Mouse (Mus musculus) liver, embryonic 13.5 days (tissue): ENCODE measurements at regions not wholly inside any gene's neighbourhood (a gene's known extent, or its start where the extent isn't known, plus 50 kb on each side); places are given as distances from the start of the nearest gene placed in this dataset.

Experiments
- ATAC-seq: fragments of 200-750 bp; cut with Nextera tagmentation; 2 replicates; pipeline ENCODE4 v1.8.0; 2017; ENCODE audit warnings: low read depth, mild to moderate bottlenecking, moderate number of reproducible peaks, moderate library complexity
- DNase-seq: peaks from one replicate; pipeline ENCODE4 v3.0.0; 2022
- H3K27ac ChIP-seq: fragments of 300-500 bp; sonication (generic); 2 replicates; pipeline ENCODE4 v1.5.1; 2015; ENCODE audit warnings: moderate library complexity, mild to moderate bottlenecking, inconsistent platforms
- H3K27me3 ChIP-seq: fragments of 300-500 bp; sonication (generic); 2 replicates; pipeline ENCODE4 v1.6.1; 2015; ENCODE audit warnings: mild to moderate bottlenecking, inconsistent platforms
- H3K36me3 ChIP-seq: fragments of 300-500 bp; sonication (generic); 2 replicates; pipeline ENCODE4 v1.6.1; 2015; ENCODE audit warnings: mild to moderate bottlenecking, inconsistent platforms
- H3K4me1 ChIP-seq: fragments of 300-500 bp; sonication (generic); replicated peaks from 2 replicates; pipeline ENCODE4 v1.6.1; 2015; ENCODE audit warnings: inconsistent platforms
- H3K4me2 ChIP-seq: fragments of 300-500 bp; sonication (generic); 2 replicates; pipeline ENCODE4 v1.6.1; 2015; ENCODE audit warnings: inconsistent platforms, mild to moderate bottlenecking, moderate library complexity
- H3K4me3 ChIP-seq: fragments of 300-500 bp; sonication (generic); replicated peaks from 2 replicates; pipeline ENCODE4 v1.5.1; 2015; ENCODE audit warnings: mild to moderate bottlenecking, inconsistent platforms
- H3K9ac ChIP-seq: fragments of 300-500 bp; sonication (generic); 2 replicates; pipeline ENCODE4 v1.6.1; 2015; ENCODE audit warnings: mild to moderate bottlenecking, inconsistent platforms
- H3K9me3 ChIP-seq: fragments of 300-500 bp; sonication (generic); replicated peaks from 2 replicates; pipeline ENCODE4 v1.6.1; 2016; ENCODE audit warnings: inconsistent platforms
- WGBS: fragments of 180-500 bp; shearing (Covaris S2); methylation state at CpG from one replicate; pipeline ENCODE4 v1.1.7; 2015; ENCODE audit not compliant: insufficient replicate concordance; 5-methylcytosine and 5-hydroxymethylcytosine counted together

- ATAC-seq: no peak
- Histone ChIP-seq H3K9ac (no peak overlapping the region), H3K4me2 (no peak overlapping the region), H3K27me3 (no peaks in the 10 kb centered on the region), H3K4me3 (no peak overlapping the region), H3K4me1 (no peaks in the 10 kb centered on the region), H3K36me3 (no peaks in the 10 kb centered on the region), H3K9me3 (no peaks in the 10 kb centered on the region), H3K27ac (no peak overlapping the region)
- no peak for DNase-seq
- WGBS: 66% methylated on average over 3 of the region's 3 CpGs
These were observed 59.7 kb downstream of the Prlhr start for GRCm38 (mm10) chr19:60408436-60408835.

GRCm38 (mm10) chr19:60399425-60399824 lies 68.7 kb downstream of the Prlhr start:
- no peak overlapping the region for H3K27ac ChIP-seq
- H3K9me3 ChIP-seq: no peaks in the 10 kb centered on the region
- no peak overlapping the region for H3K4me2 ChIP-seq
- H3K9ac ChIP-seq: no peak overlapping the region
- 23% methylated on average over 3 of the region's 3 CpGs for WGBS
- H3K27me3 ChIP-seq: no peaks in the 10 kb centered on the region
- DNase-seq (peak; percentile 20), ATAC-seq (peak; percentile 96)
- H3K4me1 ChIP-seq: peaks cover 19% of the 10 kb centered on the region
- H3K4me3 ChIP-seq: no peak overlapping the region
- no peaks in the 10 kb centered on the region for H3K36me3 ChIP-seq

- ATAC-seq (no peak), DNase-seq (no peak)
- Histone ChIP-seq H3K27me3 (no peaks in the 10 kb centered on the region), H3K4me1 (peaks cover 21% of the 10 kb centered on the region), H3K9me3 (no peaks in the 10 kb centered on the region), H3K4me2 (no peak overlapping the region), H3K9ac (no peak overlapping the region), H3K36me3 (no peaks in the 10 kb centered on the region), H3K4me3 (no peak overlapping the region), H3K27ac (no peak overlapping the region)
- 80% methylated on average over 1 of the region's 1 CpGs for WGBS
These were observed 70.4 kb downstream of the Prlhr start for GRCm38 (mm10) chr19:60397666-60398065.

GRCm38 (mm10) chr19:60396604-60397003 lies 71.5 kb downstream of the Prlhr start:
- 69% methylated on average over 5 of the region's 5 CpGs for WGBS

GRCm38 (mm10) chr19:60386563-60387241 lies 81.4 kb downstream of the Prlhr start:
- 5% methylated on average over 3 of the region's 3 CpGs for whole genome bisulfite sequencing
- peak overlapping the region; percentile 19 for H3K4me2 ChIP-seq
- DNase-seq: peak; percentile 42
- H3K4me3 ChIP-seq: no peak overlapping the region
- H3K4me1 ChIP-seq: peaks cover 55% of the 10 kb centered on the region
- ATAC-seq: peak; percentile 100
- no peaks in the 10 kb centered on the region for H3K36me3 ChIP-seq
- peak overlapping the region; percentile 67 for H3K27ac ChIP-seq
- no peaks in the 10 kb centered on the region for H3K9me3 ChIP-seq
- no peaks in the 10 kb centered on the region; the same call in 1 of the 2 replicates for H3K27me3 ChIP-seq
- no peak overlapping the region for H3K9ac ChIP-seq

More at GRCm38 (mm10) chr19:60396604-60397003, 71.5 kb downstream of the Prlhr start:
- Histone ChIP-seq H3K9ac (no peak overlapping the region), H3K9me3 (no peaks in the 10 kb centered on the region), H3K27ac (no peak overlapping the region), H3K4me2 (no peak overlapping the region), H3K27me3 (no peaks in the 10 kb centered on the region), H3K4me1 (peaks cover 21% of the 10 kb centered on the region), H3K4me3 (no peak overlapping the region), H3K36me3 (no peaks in the 10 kb centered on the region)
- ATAC-seq (no peak), DNase-seq (no peak)

DNA sequence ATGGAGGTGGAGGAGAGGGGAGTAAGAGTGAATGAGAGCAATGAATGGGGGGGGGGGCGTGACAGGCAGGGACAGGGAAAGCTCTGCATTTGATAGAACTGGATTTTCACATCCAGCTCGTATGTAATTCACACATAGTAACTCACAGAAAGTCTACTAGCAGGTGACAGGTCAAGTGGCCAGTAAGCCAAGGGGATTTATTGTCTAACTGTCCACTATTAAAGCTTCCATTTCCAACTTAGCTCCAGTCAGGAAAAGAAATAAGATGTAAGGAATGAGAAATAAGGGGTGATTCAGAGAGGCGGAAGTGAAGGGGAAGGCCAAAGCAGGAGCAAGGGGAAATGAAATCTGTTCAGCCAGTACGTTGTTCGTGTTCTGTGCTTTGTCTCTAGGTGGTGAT lies 83.4 kb downstream of the Prlhr start:
- Histone ChIP-seq H3K4me3 (no peak overlapping the region), H3K9me3 (no peaks in the 10 kb centered on the region), H3K4me1 (peaks cover 50% of the 10 kb centered on the region), H3K4me2 (no peak overlapping the region), H3K27me3 (no peaks in the 10 kb centered on the region), H3K9ac (no peak overlapping the region), H3K36me3 (no peaks in the 10 kb centered on the region), H3K27ac (no peak overlapping the region)
- ATAC-seq: no peak
- 72% methylated on average over 5 of the region's 5 CpGs for WGBS
- DNase-seq: no peak

GRCm38 (mm10) chr19:60382661-60383060 lies 85.4 kb downstream of the Prlhr start:
- peaks cover 39% of the 10 kb centered on the region for H3K4me1 ChIP-seq
- DNase-seq (no peak), ATAC-seq (peak; percentile 37; the same call in 1 of the 2 replicates)
- H3K27ac ChIP-seq: no peak overlapping the region
- H3K36me3 ChIP-seq: no peaks in the 10 kb centered on the region
- H3K4me3 ChIP-seq: no peak overlapping the region
- H3K27me3 ChIP-seq: no peaks in the 10 kb centered on the region
- H3K9ac ChIP-seq: no peak overlapping the region
- no peak overlapping the region for H3K4me2 ChIP-seq
- H3K9me3 ChIP-seq: no peaks in the 10 kb centered on the region

DNA sequence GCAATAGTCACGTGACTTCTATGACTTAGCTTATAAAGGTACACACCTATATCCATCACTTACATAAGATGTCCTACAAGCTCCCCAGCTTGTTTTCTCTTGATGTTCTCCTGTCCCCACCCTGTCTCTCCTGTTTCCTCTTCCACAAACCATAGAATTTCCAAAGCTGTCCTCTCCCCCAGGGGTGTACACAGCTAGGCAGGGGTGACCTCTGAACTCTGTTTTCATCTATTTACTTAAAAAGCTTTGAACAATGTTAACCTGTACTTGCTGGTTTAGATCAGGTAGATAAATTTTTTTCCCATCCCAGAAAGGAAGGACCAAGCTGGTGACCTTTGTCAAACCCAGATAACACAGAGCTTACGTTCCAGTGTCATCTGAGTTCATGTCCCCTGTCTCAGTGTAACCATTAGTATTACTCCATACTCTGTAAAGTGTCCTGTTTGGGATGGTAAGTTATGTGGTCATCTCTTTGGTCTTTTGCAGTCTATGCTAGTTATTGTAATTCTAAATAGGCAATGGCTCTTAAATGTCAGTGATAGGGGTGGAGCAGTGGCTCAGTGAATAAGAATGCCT lies 89.0 kb downstream of the Prlhr start:
- Histone ChIP-seq H3K9me3 (no peaks in the 10 kb centered on the region), H3K4me3 (no peak overlapping the region), H3K4me1 (peaks cover 16% of the 10 kb centered on the region), H3K27me3 (no peaks in the 10 kb centered on the region), H3K36me3 (no peaks in the 10 kb centered on the region), H3K27ac (no peak overlapping the region), H3K9ac (no peak overlapping the region), H3K4me2 (no peak overlapping the region)
- ATAC-seq (peak; percentile 60), DNase-seq (no peak)
- 59% methylated on average over 2 of the region's 2 CpGs for WGBS

GRCm38 (mm10) chr19:60363988-60364599 lies 104.0 kb downstream of the Prlhr start:
- WGBS: 50% methylated on average over 4 of the region's 4 CpGs
- Histone ChIP-seq H3K4me2 (no peak overlapping the region), H3K27ac (no peak overlapping the region), H3K4me1 (no peaks in the 10 kb centered on the region), H3K36me3 (no peaks in the 10 kb centered on the region), H3K27me3 (0 out of 2 replicates have a peak, but pooled peaks cover 3% of the 10 kb centered on the region), H3K9ac (no peak overlapping the region), H3K9me3 (no peaks in the 10 kb centered on the region), H3K4me3 (no peak overlapping the region)
- DNase-seq (no peak), ATAC-seq (no peak)

- Histone ChIP-seq H3K4me2 (no peak overlapping the region), H3K36me3 (no peaks in the 10 kb centered on the region), H3K4me3 (no peak overlapping the region), H3K27ac (no peak overlapping the region), H3K4me1 (no peaks in the 10 kb centered on the region), H3K27me3 (no peaks in the 10 kb centered on the region), H3K9ac (no peak overlapping the region), H3K9me3 (no peaks in the 10 kb centered on the region)
- 82% methylated on average over 12 of the region's 12 CpGs for WGBS
- DNase-seq: no peak
- no peak for ATAC-seq
These were observed 118.4 kb upstream of the Fam204a start for GRCm38 (mm10) chr19:60344911-60345310.

DNA sequence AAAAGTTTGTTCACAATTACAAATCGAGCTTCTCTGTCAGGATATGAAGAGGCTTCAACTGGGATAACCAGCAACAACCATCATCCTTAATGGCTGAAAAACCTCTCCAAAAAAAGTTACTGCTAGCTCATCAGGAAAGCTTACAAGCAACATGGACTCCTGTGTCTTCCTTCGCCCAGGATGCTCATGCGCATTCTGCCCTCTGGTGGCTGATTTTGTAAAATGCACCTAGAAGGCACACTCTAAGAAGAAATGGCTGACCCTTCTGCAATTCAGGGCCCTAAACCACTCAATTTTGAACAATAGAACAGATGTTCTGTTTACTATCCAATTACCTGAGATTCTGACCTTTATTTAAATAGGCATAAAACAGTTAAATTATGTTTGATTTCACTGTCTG lies 115.0 kb upstream of the Fam204a start:
- Histone ChIP-seq H3K4me1 (no peaks in the 10 kb centered on the region), H3K9me3 (no peaks in the 10 kb centered on the region), H3K27ac (no peak overlapping the region), H3K4me2 (no peak overlapping the region), H3K9ac (no peak overlapping the region), H3K27me3 (no peaks in the 10 kb centered on the region), H3K4me3 (no peak overlapping the region), H3K36me3 (no peaks in the 10 kb centered on the region)
- ATAC-seq (no peak), DNase-seq (peak; percentile 6)
- WGBS: 13% methylated on average over 3 of the region's 3 CpGs

DNA sequence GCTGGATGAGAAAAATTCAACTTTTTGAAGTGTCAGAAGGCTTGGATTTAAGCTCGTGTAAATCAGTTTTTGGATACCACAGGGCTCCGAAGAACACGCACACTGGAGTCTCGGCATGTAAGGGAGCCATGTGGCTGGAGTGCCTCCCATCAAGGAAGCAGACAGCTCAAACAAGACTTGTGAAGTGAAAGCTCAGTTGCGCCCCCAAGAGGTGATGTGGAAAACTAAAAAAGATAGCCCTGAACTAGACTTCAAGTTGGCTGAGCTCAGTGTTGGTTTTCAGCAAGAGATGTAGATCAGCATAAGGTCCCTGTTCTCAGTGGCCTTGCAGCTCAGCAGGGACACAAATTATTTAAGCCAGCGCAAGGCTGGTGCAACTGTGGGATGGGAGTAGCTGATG lies 113.7 kb upstream of the Fam204a start:
- Histone ChIP-seq H3K27ac (no peak overlapping the region), H3K9me3 (no peaks in the 10 kb centered on the region), H3K4me3 (no peak overlapping the region), H3K4me1 (no peaks in the 10 kb centered on the region), H3K4me2 (no peak overlapping the region), H3K9ac (no peak overlapping the region), H3K36me3 (no peaks in the 10 kb centered on the region), H3K27me3 (no peaks in the 10 kb centered on the region)
- ATAC-seq (no peak), DNase-seq (no peak)
- 71% methylated on average over 6 of the region's 6 CpGs for WGBS
